Mouse (Mus musculus): ENCODE results near the gene Slc6a6. TPM values are rescaled to one million over a fixed set of nuclear protein-coding genes. Genes with fewer than 3 reads are reported as not detected.

Gene Slc6a6
- polyA plus RNA-seq, 1 experiment from 2014 or later, result 21.7 TPM

- ATAC-seq (ENCODE audit: low read depth) (peak; percentile 49; the same call in 1 of the 2 replicates), DNase-seq (no peak)
- H3K4me1 ChIP-seq (replicated peaks), result peaks cover 16% of the 10 kb centered on the region
- no peak overlapping the region for H3K4me2 ChIP-seq
- H3K27me3 ChIP-seq, result no peaks in the 10 kb centered on the region
- 32% methylated on average over 3 of the region's 3 CpGs for WGBS (ENCODE audit: insufficient replicate concordance)
- no peak overlapping the region for H3K9ac ChIP-seq
- no peak overlapping the region for H3K4me3 ChIP-seq (replicated peaks)
- no peak overlapping the region for H3K27ac ChIP-seq
- no peaks in the 10 kb centered on the region for H3K9me3 ChIP-seq (replicated peaks)
- no peaks in the 10 kb centered on the region for H3K36me3 ChIP-seq
Measured at GRCm38 (mm10) chr6:91655244-91655643, 28.6 kb upstream of the Slc6a6 start.

GRCm38 (mm10) chr6:91655874-91656433 is 27.9 kb upstream of the Slc6a6 start:
- 56% methylated on average over 6 of the region's 6 CpGs for WGBS (ENCODE audit: insufficient replicate concordance)
- no peak overlapping the region for H3K4me3 ChIP-seq (replicated peaks)
- no peaks in the 10 kb centered on the region for H3K9me3 ChIP-seq (replicated peaks)
- H3K4me2 ChIP-seq, result no peak overlapping the region
- peaks cover 20% of the 10 kb centered on the region for H3K4me1 ChIP-seq (replicated peaks)
- DNase-seq (no peak), ATAC-seq (ENCODE audit: low read depth) (no peak)
- no peak overlapping the region for H3K9ac ChIP-seq
- no peak overlapping the region for H3K27ac ChIP-seq
- no peaks in the 10 kb centered on the region for H3K36me3 ChIP-seq
- no peaks in the 10 kb centered on the region for H3K27me3 ChIP-seq

- Histone ChIP-seq H3K4me1 (replicated peaks) (peaks cover 20% of the 10 kb centered on the region), H3K27me3 (no peaks in the 10 kb centered on the region), H3K9me3 (replicated peaks) (no peaks in the 10 kb centered on the region), H3K9ac (no peak overlapping the region), H3K4me2 (no peak overlapping the region), H3K4me3 (replicated peaks) (no peak overlapping the region), H3K27ac (no peak overlapping the region), H3K36me3 (no peaks in the 10 kb centered on the region)
- ATAC-seq (ENCODE audit: low read depth) (no peak), DNase-seq (no peak)
- WGBS (ENCODE audit: insufficient replicate concordance), result 60% methylated on average over 1 of the region's 1 CpGs
Measured at GRCm38 (mm10) chr6:91658288-91658687, 25.6 kb upstream of the Slc6a6 start.

GRCm38 (mm10) chr6:91659841-91660509 is 23.9 kb upstream of the Slc6a6 start:
- H3K4me2 ChIP-seq, result no peak overlapping the region
- DNase-seq, result no peak

GRCm38 (mm10) chr6:91662301-91662700 is 21.6 kb upstream of the Slc6a6 start:
- no peak for DNase-seq
- H3K9ac ChIP-seq, result no peak overlapping the region
- H3K9me3 ChIP-seq (replicated peaks), result no peaks in the 10 kb centered on the region
- H3K27me3 ChIP-seq, result no peaks in the 10 kb centered on the region
- H3K4me1 ChIP-seq (replicated peaks), result peaks cover 13% of the 10 kb centered on the region
- H3K36me3 ChIP-seq, result no peaks in the 10 kb centered on the region
- H3K4me2 ChIP-seq, result no peak overlapping the region
- WGBS (ENCODE audit: insufficient replicate concordance), result 69% methylated on average over 6 of the region's 6 CpGs
- H3K4me3 ChIP-seq (replicated peaks), result no peak overlapping the region
- no peak overlapping the region for H3K27ac ChIP-seq
- no peak for ATAC-seq (ENCODE audit: low read depth)

More at GRCm38 (mm10) chr6:91659841-91660509, 23.9 kb upstream of the Slc6a6 start:
- Histone ChIP-seq H3K27me3 (no peaks in the 10 kb centered on the region), H3K27ac (no peak overlapping the region), H3K4me3 (replicated peaks) (no peak overlapping the region), H3K36me3 (no peaks in the 10 kb centered on the region), H3K9me3 (replicated peaks) (no peaks in the 10 kb centered on the region), H3K4me1 (replicated peaks) (peaks cover 20% of the 10 kb centered on the region), H3K9ac (no peak overlapping the region)
- WGBS (ENCODE audit: insufficient replicate concordance), result 41% methylated on average over 2 of the region's 2 CpGs
- ATAC-seq (ENCODE audit: low read depth), result peak; percentile 52; the same call in 1 of the 2 replicates

- Histone ChIP-seq H3K4me2 (no peak overlapping the region), H3K27me3 (no peaks in the 10 kb centered on the region), H3K36me3 (no peaks in the 10 kb centered on the region), H3K9ac (no peak overlapping the region), H3K9me3 (replicated peaks) (no peaks in the 10 kb centered on the region), H3K27ac (no peak overlapping the region), H3K4me1 (replicated peaks) (peaks cover 13% of the 10 kb centered on the region), H3K4me3 (replicated peaks) (no peak overlapping the region)
- WGBS (ENCODE audit: insufficient replicate concordance), result 69% methylated on average over 6 of the region's 6 CpGs
- ATAC-seq (ENCODE audit: low read depth) (no peak), DNase-seq (no peak)
Measured at GRCm38 (mm10) chr6:91663616-91664015, 20.2 kb upstream of the Slc6a6 start.

- H3K36me3 ChIP-seq, result no peaks in the 10 kb centered on the region
- H3K9me3 ChIP-seq (replicated peaks), result no peaks in the 10 kb centered on the region
- H3K4me1 ChIP-seq (replicated peaks), result peaks cover 3% of the 10 kb centered on the region
- no peak overlapping the region for H3K4me3 ChIP-seq (replicated peaks)
- DNase-seq (no peak), ATAC-seq (ENCODE audit: low read depth) (no peak)
- H3K4me2 ChIP-seq, result no peak overlapping the region
- no peaks in the 10 kb centered on the region for H3K27me3 ChIP-seq
- WGBS (ENCODE audit: insufficient replicate concordance), result 62% methylated on average over 6 of the region's 6 CpGs
- no peak overlapping the region for H3K9ac ChIP-seq
- no peak overlapping the region for H3K27ac ChIP-seq
Measured at GRCm38 (mm10) chr6:91665267-91665666, 18.6 kb upstream of the Slc6a6 start.

GRCm38 (mm10) chr6:91665990-91666700 is 17.7 kb upstream of the Slc6a6 start:
- H3K27me3 ChIP-seq, result no peaks in the 10 kb centered on the region
- no peak for DNase-seq
- 71% methylated on average over 3 of the region's 3 CpGs for WGBS (ENCODE audit: insufficient replicate concordance)

GRCm38 (mm10) chr6:91667141-91667540 is 16.7 kb upstream of the Slc6a6 start:
- ATAC-seq (ENCODE audit: low read depth) (no peak), DNase-seq (no peak)
- no peaks in the 10 kb centered on the region for H3K36me3 ChIP-seq
- WGBS (ENCODE audit: insufficient replicate concordance), result 74% methylated on average over 4 of the region's 4 CpGs
- H3K9ac ChIP-seq, result no peak overlapping the region
- no peak overlapping the region for H3K27ac ChIP-seq
- no peak overlapping the region for H3K4me2 ChIP-seq
- no peaks in the 10 kb centered on the region for H3K4me1 ChIP-seq (replicated peaks)
- no peak overlapping the region for H3K4me3 ChIP-seq (replicated peaks)
- no peaks in the 10 kb centered on the region for H3K27me3 ChIP-seq
- no peaks in the 10 kb centered on the region for H3K9me3 ChIP-seq (replicated peaks)

More at GRCm38 (mm10) chr6:91665990-91666700, 17.7 kb upstream of the Slc6a6 start:
- no peak for ATAC-seq (ENCODE audit: low read depth)
- H3K36me3 ChIP-seq, result no peaks in the 10 kb centered on the region
- H3K4me3 ChIP-seq (replicated peaks), result no peak overlapping the region
- H3K4me2 ChIP-seq, result no peak overlapping the region
- no peaks in the 10 kb centered on the region for H3K4me1 ChIP-seq (replicated peaks)
- no peak overlapping the region for H3K9ac ChIP-seq
- no peak overlapping the region for H3K27ac ChIP-seq
- H3K9me3 ChIP-seq (replicated peaks), result no peaks in the 10 kb centered on the region

- Histone ChIP-seq H3K4me3 (replicated peaks) (no peak overlapping the region), H3K27me3 (no peaks in the 10 kb centered on the region), H3K9ac (no peak overlapping the region), H3K4me1 (replicated peaks) (no peaks in the 10 kb centered on the region), H3K36me3 (no peaks in the 10 kb centered on the region), H3K27ac (no peak overlapping the region), H3K9me3 (replicated peaks) (no peaks in the 10 kb centered on the region), H3K4me2 (no peak overlapping the region)
- WGBS (ENCODE audit: insufficient replicate concordance), result 44% methylated on average over 5 of the region's 5 CpGs
- no peak for ATAC-seq (ENCODE audit: low read depth)
- DNase-seq, result no peak
Measured at GRCm38 (mm10) chr6:91668276-91668675, 15.6 kb upstream of the Slc6a6 start.

GRCm38 (mm10) chr6:91669270-91669669 is 14.6 kb upstream of the Slc6a6 start:
- WGBS (ENCODE audit: insufficient replicate concordance), result 53% methylated on average over 4 of the region's 4 CpGs
- ATAC-seq (ENCODE audit: low read depth), result no peak
- Histone ChIP-seq H3K4me2 (no peak overlapping the region), H3K27me3 (no peaks in the 10 kb centered on the region), H3K36me3 (no peaks in the 10 kb centered on the region), H3K4me3 (replicated peaks) (no peak overlapping the region), H3K9ac (no peak overlapping the region), H3K4me1 (replicated peaks) (no peaks in the 10 kb centered on the region), H3K9me3 (replicated peaks) (no peaks in the 10 kb centered on the region), H3K27ac (no peak overlapping the region)
- DNase-seq, result no peak
